Mouse (Mus musculus): ENCODE measurements around the gene 1700042G07Rik. TPM values are rescaled to one million over a fixed set of nuclear protein-coding genes. Genes with fewer than 3 reads are reported as not detected.

Gene 1700042G07Rik
- polyA plus RNA-seq, 1 experiment from 2014 or later: not detected

GRCm38 (mm10) chr4:116143891-116144717 is 29.1 kb upstream of the 1700042G07Rik start:
- Histone ChIP-seq H3K36me3 (replicated peaks; ENCODE audit: insufficient read depth, low read length) (no peaks in the 10 kb centered on the region), H3K4me3 (ENCODE audit: low read depth, low read length) (peak overlapping the region; percentile 52), H3K4me2 (ENCODE audit: low read depth, low read length) (peak overlapping the region; percentile 80), H3K9me3 (ENCODE audit: low read length) (no peaks in the 10 kb centered on the region), H3K9ac (replicated peaks) (peak overlapping the region; percentile 59), H3K27me3 (ENCODE audit: insufficient read depth, low read length) (peaks cover 22% of the 10 kb centered on the region; the same call in 1 of the 2 replicates), H3K27ac (ENCODE audit: low read depth) (no peak overlapping the region), H3K4me1 (ENCODE audit: insufficient read depth) (peaks cover 12% of the 10 kb centered on the region)
- TF ChIP-seq EP300 (IDR thresholded peaks at IDR 0.05; ENCODE audit: low read depth) (no peak), CTCF (IDR thresholded peaks at IDR 0.05; ENCODE audit: low read depth) (no peak)
- peak; percentile 59 for DNase-seq
- 1% methylated on average over 37 of the region's 47 CpGs for WGBS (ENCODE audit: insufficient replicate concordance)
- ATAC-seq: peak; percentile 56; the same call in 1 of the 2 replicates

- DNase-seq (no peak), ATAC-seq (peak; percentile 5; the same call in 1 of the 2 replicates)
- H3K27me3 ChIP-seq (ENCODE audit: insufficient read depth, low read length): no peaks in the 10 kb centered on the region
- H3K9ac ChIP-seq (replicated peaks): peak overlapping the region; percentile 65
- peaks cover 14% of the 10 kb centered on the region for H3K4me1 ChIP-seq (ENCODE audit: insufficient read depth)
- peak overlapping the region; percentile 58; the same call in 1 of the 2 replicates for H3K27ac ChIP-seq (ENCODE audit: low read depth)
- H3K9me3 ChIP-seq (ENCODE audit: low read length): no peaks in the 10 kb centered on the region
- peak overlapping the region; percentile 56 for H3K4me3 ChIP-seq (ENCODE audit: low read depth, low read length)
- peak overlapping the region; percentile 73 for H3K4me2 ChIP-seq (ENCODE audit: low read depth, low read length)
- WGBS (ENCODE audit: insufficient replicate concordance): 30% methylated on average over 6 of the region's 6 CpGs
- TF ChIP-seq EP300 (IDR thresholded peaks at IDR 0.05; ENCODE audit: low read depth) (no peak), CTCF (IDR thresholded peaks at IDR 0.05; ENCODE audit: low read depth) (no peak)
- peaks cover 8% of the 10 kb centered on the region for H3K36me3 ChIP-seq (replicated peaks; ENCODE audit: insufficient read depth, low read length)
These were observed 23.4 kb upstream of the 1700042G07Rik start for GRCm38 (mm10) chr4:116149812-116150155.

GRCm38 (mm10) chr4:116150156-116150861 is 22.9 kb upstream of the 1700042G07Rik start:
- Histone ChIP-seq H3K36me3 (replicated peaks; ENCODE audit: insufficient read depth, low read length) (peaks cover 13% of the 10 kb centered on the region), H3K27me3 (ENCODE audit: insufficient read depth, low read length) (no peaks in the 10 kb centered on the region), H3K4me1 (ENCODE audit: insufficient read depth) (peaks cover 13% of the 10 kb centered on the region), H3K27ac (ENCODE audit: low read depth) (peak overlapping the region; percentile 58), H3K4me2 (ENCODE audit: low read depth, low read length) (peak overlapping the region; percentile 73), H3K4me3 (ENCODE audit: low read depth, low read length) (peak overlapping the region; percentile 56), H3K9ac (replicated peaks) (peak overlapping the region; percentile 65), H3K9me3 (ENCODE audit: low read length) (no peaks in the 10 kb centered on the region)
- ATAC-seq (peak; percentile 98), DNase-seq (peak; percentile 85)
- 5% methylated on average over 48 of the region's 73 CpGs for WGBS (ENCODE audit: insufficient replicate concordance)
- TF ChIP-seq EP300 (IDR thresholded peaks at IDR 0.05; ENCODE audit: low read depth): no peak
- no peak for TF ChIP-seq CTCF (IDR thresholded peaks at IDR 0.05; ENCODE audit: low read depth)

GRCm38 (mm10) chr4:116150862-116151221 is 22.3 kb upstream of the 1700042G07Rik start:
- Histone ChIP-seq H3K27ac (ENCODE audit: low read depth) (no peak overlapping the region), H3K9ac (replicated peaks) (peak overlapping the region; percentile 65), H3K27me3 (ENCODE audit: insufficient read depth, low read length) (no peaks in the 10 kb centered on the region), H3K36me3 (replicated peaks; ENCODE audit: insufficient read depth, low read length) (peaks cover 18% of the 10 kb centered on the region), H3K9me3 (ENCODE audit: low read length) (no peaks in the 10 kb centered on the region), H3K4me1 (ENCODE audit: insufficient read depth) (peaks cover 13% of the 10 kb centered on the region), H3K4me2 (ENCODE audit: low read depth, low read length) (peak overlapping the region; percentile 73), H3K4me3 (ENCODE audit: low read depth, low read length) (peak overlapping the region; percentile 56)
- TF ChIP-seq EP300 (IDR thresholded peaks at IDR 0.05; ENCODE audit: low read depth) (no peak), CTCF (IDR thresholded peaks at IDR 0.05; ENCODE audit: low read depth) (no peak)
- WGBS (ENCODE audit: insufficient replicate concordance): 31% methylated on average over 4 of the region's 4 CpGs
- ATAC-seq: peak; percentile 0; the same call in 1 of the 2 replicates
- no peak for DNase-seq

- no peaks in the 10 kb centered on the region for H3K9me3 ChIP-seq (ENCODE audit: low read length)
- TF ChIP-seq CTCF (IDR thresholded peaks at IDR 0.05; ENCODE audit: low read depth): no peak
- no peak for TF ChIP-seq EP300 (IDR thresholded peaks at IDR 0.05; ENCODE audit: low read depth)
- H3K36me3 ChIP-seq (replicated peaks; ENCODE audit: insufficient read depth, low read length): peaks cover 22% of the 10 kb centered on the region
- peak within 1 kb of the TSS; percentile 58 for H3K27ac ChIP-seq (ENCODE audit: low read depth)
- ATAC-seq (no peak), DNase-seq (no peak)
- WGBS (ENCODE audit: insufficient replicate concordance): 67% methylated on average over 6 of the region's 6 CpGs
- H3K4me2 ChIP-seq (ENCODE audit: low read depth, low read length): peak within 1 kb of the TSS; percentile 73
- H3K9ac ChIP-seq (replicated peaks): peak within 1 kb of the TSS; percentile 65
- no peaks in the 10 kb centered on the region for H3K27me3 ChIP-seq (ENCODE audit: insufficient read depth, low read length)
- H3K4me3 ChIP-seq (ENCODE audit: low read depth, low read length): peak within 1 kb of the TSS; percentile 56
- peaks cover 13% of the 10 kb centered on the region for H3K4me1 ChIP-seq (ENCODE audit: insufficient read depth)
These were observed 21.9 kb upstream of the 1700042G07Rik start, which contains the start of gene Lurap1 for GRCm38 (mm10) chr4:116151238-116151637. Lurap1 (minus strand) TSS chr4:116151338.

- no peak for TF ChIP-seq CTCF (IDR thresholded peaks at IDR 0.05; ENCODE audit: low read depth)
- DNase-seq: no peak
- Histone ChIP-seq H3K4me1 (ENCODE audit: insufficient read depth) (peaks cover 13% of the 10 kb centered on the region), H3K4me3 (ENCODE audit: low read depth, low read length) (no peak overlapping the region), H3K27me3 (ENCODE audit: insufficient read depth, low read length) (no peaks in the 10 kb centered on the region), H3K9me3 (ENCODE audit: low read length) (no peaks in the 10 kb centered on the region), H3K36me3 (replicated peaks; ENCODE audit: insufficient read depth, low read length) (peaks cover 32% of the 10 kb centered on the region), H3K4me2 (ENCODE audit: low read depth, low read length) (no peak overlapping the region), H3K27ac (ENCODE audit: low read depth) (no peak overlapping the region), H3K9ac (replicated peaks) (no peak overlapping the region)
- no peak for ATAC-seq
- 88% methylated on average over 15 of the region's 15 CpGs for WGBS (ENCODE audit: insufficient replicate concordance)
These were observed 20.5 kb upstream of the 1700042G07Rik start for GRCm38 (mm10) chr4:116152702-116153101.

Data from liver, postnatal 0 days (tissue).